Mouse (Mus musculus) WW6 (cell line): ENCODE results near the gene Hist2h3c2.
"Not testable (repeated sequence)": the region's sequence is repeated elsewhere in the genome, so short reads cannot be mapped to it uniquely, and the experiment has no call there.

Experiments
- DNase-seq: peaks from one replicate; pipeline ENCODE4 v3.0.0-alpha.2; 2013; ENCODE audit warnings: low read depth, low spot score

Hist2h3c2 gene

DNA sequence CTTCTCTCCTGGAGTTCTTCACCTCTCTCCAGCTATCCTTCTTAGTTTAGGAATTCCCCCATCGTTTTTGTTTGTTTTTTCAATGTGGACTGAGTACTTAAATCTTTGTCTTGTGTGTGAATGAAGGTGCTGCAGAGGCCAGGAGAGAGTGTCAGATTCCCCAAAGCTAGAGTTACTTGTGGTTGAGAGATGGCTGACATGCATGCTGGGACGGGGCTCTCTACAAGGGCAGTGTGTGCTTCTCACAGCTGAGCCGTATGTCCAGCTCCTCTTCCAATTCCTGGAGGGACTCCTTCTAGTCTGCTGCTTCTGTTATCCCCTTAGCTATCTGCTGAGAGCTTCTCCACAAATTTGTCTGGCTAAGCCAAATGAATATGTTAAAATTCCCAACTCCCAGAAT lies 3.1 kb downstream of the Hist2h3c2 start:
- no peak for DNase-seq

- DNase-seq, result no peak
These were observed 4.0 kb downstream of the Hist2h3c2 start for GRCm38 (mm10) chr3:96234914-96235313.

GRCm38 (mm10) chr3:96231758-96232120 lies 7.2 kb downstream of the Hist2h3c2 start:
- DNase-seq, result no peak

DNA sequence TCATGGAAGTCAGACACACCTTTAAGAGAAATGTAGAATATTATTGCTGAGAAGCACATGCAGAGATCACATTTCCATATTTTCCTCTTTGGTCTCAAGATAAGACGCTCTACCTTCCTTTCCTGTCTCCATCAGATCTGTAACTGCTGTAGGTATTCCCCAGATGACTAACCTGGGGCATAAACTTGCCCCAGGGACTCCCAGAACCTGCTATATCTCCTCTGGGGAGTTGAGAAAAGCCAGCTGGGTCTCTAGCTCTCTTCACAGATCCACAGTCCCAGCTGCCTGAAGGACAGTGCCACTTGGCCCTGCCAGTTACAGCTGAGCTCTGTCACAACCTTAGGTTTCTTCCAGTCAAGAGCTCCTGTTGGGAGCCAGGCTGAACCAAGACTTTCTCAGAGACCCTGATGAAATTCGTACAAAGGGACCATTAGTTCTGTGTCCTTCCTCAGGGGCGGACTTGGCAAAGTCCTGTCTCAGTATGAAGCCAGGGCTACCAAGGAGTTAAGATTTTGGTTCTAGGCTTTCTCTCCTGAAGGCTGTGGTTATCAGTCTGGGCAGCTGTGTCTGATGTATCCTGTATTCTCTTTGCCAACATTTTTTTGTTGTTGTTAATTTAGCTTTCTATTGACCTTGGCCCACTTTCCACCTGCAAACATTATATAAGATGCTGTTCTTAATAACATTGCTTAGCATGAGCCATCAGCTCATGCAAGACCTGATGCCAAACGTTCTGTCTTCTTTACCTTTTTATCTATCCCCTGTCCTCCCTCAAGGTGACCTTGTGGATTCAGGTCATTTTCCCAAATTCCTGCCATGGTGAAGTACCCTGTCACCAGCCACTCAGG lies 7.8 kb downstream of the Hist2h3c2 start:
- DNase-seq, result no peak

- DNase-seq, result no peak
These were observed 8.5 kb downstream of the Hist2h3c2 start for GRCm38 (mm10) chr3:96230404-96230803.

- DNase-seq, result no peak
These were observed 10.1 kb downstream of the Hist2h3c2 start for GRCm38 (mm10) chr3:96228828-96229227.

DNA sequence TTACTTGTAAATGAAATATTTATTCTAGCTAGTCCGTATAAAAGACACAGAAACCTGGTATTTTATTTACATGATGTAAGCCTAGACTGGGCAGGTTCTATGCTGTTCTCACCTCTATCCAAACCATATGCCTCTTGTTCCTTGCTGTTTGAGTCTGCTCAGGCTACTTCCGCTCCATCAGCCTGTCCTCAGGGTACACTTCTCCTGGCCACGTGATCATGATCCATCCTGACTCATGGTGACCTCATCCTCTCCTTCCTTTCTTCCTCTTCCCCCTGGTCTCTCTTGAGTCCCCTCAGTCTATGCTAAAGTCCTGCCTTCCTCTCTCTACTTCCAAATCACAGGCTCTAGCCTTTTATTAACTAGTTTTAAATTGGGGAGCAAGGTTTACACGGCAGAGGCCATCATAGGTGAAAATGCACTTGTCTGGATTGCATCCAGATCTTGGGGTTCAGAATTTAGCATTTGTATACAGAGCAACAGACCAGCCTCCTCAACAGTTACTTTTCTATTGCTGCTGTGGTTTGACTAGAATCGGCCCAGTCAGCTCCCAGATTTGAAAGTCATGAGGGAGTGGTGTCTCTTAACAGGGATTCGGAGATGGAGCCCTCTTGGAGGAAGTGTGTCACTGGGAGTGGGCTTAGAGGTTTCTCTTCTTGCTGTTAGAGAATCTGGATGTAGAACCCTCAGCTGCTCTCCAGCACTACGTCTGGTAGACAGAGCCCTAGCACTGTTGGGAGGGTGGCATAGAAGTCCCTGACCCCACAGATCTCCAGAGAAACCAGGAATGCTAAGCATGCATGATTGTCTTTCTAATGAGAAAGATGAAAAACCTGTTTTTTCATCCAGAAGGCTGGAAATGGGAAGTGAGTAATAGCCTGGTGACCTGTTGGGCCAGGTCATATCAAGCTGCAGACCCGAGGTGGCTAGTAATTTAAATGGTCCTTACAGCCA lies 12.0 kb downstream of the Hist2h3c2 start:
- no peak for DNase-seq

DNA sequence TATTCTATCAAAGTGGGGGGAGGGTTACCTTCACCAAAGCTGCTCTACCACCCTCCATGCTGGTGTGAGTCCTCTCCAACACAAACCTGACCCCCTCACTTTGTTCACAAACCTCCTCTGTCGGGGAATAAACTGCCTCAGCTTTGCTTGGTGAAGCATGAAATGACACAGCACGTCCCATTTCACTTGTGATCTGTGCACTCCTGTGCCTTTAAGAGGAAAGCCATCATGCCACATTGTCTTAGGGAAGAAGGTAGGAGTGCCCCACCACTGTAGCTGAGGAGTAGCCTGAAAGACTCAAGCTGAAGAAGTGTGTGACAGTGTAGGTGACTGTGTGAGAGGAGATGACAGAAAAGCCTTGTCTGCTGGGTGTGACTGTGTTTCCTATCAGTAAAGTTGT lies 13.5 kb downstream of the Hist2h3c2 start:
- DNase-seq, result no peak

DNA sequence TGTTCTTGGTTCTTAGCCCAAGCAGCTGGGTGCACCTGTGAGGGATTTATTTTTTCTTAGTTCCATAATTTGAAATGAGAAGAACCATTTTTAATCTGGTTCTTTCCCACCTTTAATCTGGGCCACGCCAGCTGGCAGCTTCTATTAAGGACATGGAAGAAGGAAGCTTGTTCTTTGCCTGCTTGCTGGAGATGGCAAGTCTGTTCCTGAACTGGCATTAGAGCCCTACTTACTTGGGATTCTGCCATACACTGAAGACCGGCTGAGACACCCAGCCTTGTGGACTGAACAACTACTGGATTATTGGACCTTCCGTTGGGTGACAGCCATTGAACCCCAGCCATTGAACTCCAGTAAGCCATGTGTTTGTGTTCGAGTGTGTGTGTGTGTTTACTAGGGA lies 16.2 kb downstream of the Hist2h3c2 start:
- no peak for DNase-seq

DNA sequence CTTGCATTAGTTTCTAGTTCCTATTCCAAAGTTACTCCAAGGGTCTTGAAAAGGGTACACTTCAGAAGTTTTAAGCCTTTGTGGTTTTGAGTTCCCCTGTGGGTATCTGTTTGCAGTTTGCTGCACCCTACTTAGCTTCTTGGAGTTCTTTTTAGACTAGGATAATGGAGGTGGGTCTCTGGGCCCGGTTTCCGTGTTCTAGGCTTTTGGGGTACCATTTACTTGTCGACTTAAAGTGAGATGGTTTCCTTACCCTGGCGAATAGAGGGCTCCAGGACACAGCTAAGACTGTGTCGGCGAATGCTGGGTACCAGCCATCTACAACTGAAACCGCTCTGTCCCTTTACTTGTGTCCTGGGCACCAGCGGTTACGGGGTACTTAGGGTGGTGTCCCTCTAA lies 17.3 kb downstream of the Hist2h3c2 start:
- DNase-seq, result no peak

DNA sequence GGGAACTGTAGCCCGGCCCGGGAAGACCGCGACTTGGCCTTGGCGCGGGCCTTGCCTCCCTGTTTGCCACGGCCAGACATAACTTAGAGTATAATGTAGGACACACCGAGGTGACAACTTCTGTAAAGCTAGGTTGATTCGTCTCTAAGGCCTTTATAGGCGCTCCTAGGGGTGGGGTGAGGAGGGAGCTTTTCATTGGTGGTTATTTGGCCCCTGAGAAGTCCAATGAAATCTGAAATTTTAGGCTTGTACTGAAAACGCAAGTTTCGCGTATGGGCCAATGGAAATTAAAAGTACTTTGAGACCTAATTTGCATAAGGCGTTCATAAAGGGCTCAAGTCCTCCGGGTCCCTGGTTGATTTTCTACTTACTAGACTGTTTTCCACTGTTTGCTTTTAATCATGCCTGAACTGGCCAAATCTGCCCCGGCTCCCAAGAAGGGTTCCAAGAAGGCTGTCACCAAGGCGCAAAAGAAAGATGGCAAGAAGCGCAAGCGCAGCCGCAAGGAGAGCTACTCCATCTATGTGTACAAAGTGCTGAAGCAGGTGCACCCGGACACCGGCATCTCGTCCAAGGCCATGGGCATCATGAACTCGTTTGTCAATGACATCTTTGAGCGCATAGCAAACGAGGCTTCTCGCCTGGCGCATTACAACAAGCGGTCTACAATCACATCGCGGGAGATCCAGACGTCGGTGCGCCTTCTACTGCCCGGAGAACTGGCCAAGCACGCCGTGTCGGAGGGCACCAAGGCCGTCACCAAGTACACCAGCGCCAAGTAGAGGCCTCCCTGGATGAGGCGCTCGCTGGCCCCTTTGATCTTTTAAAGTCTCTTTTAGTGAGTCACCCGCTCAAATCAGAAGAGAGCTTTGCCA lies 17.9 kb downstream of the Hist2h3c2 start, which contains the start of the genes Hist2h2ac and Hist2h2be:
Gene Hist2h2ac (minus strand): TSS at position 116 of the 875 bp plus-strand sequence.
Gene Hist2h2be (plus strand): TSS at position 355 of the 875 bp plus-strand sequence.
- DNase-seq, result no peak

DNA sequence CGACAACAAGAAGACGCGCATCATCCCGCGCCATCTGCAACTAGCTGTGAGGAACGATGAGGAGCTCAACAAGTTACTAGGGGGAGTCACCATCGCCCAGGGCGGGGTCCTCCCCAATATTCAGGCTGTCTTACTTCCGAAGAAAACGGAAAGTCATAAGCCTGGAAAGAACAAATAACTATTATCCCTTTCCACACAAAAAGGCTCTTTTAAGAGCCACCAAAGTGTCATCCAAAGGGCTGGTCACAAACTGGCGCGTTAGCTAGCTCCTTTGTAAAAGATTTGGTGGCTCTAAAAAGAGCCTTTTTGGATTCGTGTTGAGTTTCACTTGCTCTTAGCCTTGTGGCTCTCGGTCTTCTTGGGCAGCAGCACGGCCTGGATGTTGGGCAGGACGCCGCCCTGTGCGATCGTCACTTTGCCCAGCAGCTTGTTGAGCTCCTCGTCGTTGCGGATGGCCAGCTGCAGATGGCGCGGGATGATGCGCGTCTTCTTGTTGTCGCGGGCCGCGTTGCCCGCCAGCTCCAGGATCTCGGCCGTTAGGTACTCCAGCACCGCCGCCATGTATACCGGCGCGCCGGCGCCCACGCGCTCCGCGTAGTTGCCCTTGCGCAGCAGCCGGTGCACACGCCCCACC lies 18.7 kb downstream of the Hist2h3c2 start:
- not testable (repeated sequence) for DNase-seq

DNA sequence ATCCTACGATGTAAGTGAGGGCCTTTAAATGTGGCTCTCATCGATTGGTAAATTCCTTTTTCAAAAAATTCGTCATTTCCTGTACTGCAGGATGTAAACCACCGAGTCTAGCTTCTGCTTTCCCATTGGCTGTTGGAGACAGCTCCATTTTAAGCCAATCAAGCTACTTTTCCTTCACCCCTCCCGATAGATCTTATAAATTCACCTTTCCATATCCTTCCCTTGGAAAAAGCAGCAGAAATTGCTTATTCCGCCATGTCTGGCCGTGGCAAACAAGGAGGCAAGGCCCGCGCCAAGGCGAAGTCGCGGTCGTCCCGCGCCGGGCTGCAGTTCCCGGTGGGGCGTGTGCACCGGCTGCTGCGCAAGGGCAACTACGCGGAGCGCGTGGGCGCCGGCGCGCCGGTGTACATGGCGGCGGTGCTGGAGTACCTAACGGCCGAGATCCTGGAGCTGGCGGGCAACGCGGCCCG lies 19.2 kb downstream of the Hist2h3c2 start, which contains the start of the genes Bola1 and Hist2h2ab:
Gene Bola1 (minus strand): TSS at position 49 of the 470 bp plus-strand sequence.
Gene Hist2h2ab (plus strand): TSS at position 205 of the 470 bp plus-strand sequence.
- DNase-seq, result no peak

GRCm38 (mm10) chr3:96219191-96219641 lies 19.7 kb downstream of the Hist2h3c2 start:
- no peak for DNase-seq

DNA sequence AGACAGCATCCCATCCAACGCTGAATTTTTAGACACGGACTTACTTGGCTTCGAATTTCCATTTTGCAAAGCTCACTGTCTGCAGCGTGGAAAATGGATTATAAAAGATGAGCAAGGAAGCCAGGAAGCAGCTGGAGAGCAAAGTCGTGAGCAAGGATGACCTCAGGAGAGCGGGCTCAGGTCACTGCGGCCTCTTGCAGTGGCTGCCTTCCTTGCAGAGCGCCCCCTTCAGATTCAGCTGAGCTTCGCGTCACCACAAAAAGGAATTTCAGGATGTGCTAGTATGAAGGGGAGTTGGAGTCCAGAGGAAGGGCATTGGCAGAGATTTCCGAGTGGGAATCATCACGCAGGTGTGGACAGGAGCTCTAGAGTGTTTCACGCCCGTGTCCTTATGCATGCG lies 29.7 kb downstream of the Hist2h3c2 start:
- DNase-seq, result no peak

GRCm38 (mm10) chr3:96207819-96208218 lies 31.1 kb downstream of the Hist2h3c2 start:
- no peak for DNase-seq

DNA sequence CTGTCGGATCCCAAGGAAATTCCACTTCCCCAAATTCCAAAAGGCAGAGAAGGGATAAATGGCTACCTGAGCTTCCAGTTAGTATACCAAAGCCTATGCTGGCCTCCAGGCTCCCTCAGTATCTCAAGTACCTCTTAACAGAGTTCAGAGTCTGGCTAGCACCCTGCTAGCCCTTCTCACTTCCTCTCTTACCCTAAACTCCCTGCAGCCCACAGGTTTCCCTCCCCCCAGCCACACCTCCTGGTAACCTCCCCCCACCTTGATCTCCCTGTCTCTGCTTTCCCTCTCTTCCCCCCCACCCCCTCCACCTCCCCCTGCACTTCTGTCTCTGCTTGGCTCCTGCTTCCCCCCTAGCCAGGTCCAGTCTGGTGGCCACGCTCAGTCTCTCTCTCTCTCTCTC lies 39.2 kb downstream of the Hist2h3c2 start:
- no peak for DNase-seq

GRCm38 (mm10) chr3:96198601-96199251 lies 40.2 kb downstream of the Hist2h3c2 start:
- not testable (repeated sequence) for DNase-seq

- no peak for DNase-seq
These were observed 40.7 kb downstream of the Hist2h3c2 start for GRCm38 (mm10) chr3:96198181-96198580.
